7 mouse cellular contexts compared by ENCODE assay signal in genomic region chr13:103918432-103918831, GRCm38 (mm10). TPM values are rescaled to one million over a fixed set of nuclear protein-coding genes. Genes with fewer than 3 reads are reported as not detected.
DNase-seq lines count a peak whose midpoint lies in the region; ATAC-seq and TF ChIP-seq lines count a peak whose summit lies in the region.

No protein-coding gene starts in this region.

- H3K4me2 ChIP-seq in lung, postnatal 0 days (replicated peaks; ENCODE audit: low read depth, low read length) = peak overlapping the region; percentile 91
- peak overlapping the region; percentile 77 for H3K4me2 ChIP-seq in forebrain, embryonic 13.5 days
- H3K4me2 ChIP-seq in liver, embryonic 11.5 days = peak overlapping the region; percentile 86

- TF ChIP-seq CTCF in lung, postnatal 0 days (IDR thresholded peaks at IDR 0.05) = no peak

- peak; percentile 15 for DNase-seq in lung, postnatal 0 days (ENCODE audit: low spot score)
- DNase-seq in lung, postnatal 10 days = no peak
- DNase-seq in liver, embryonic 11.5 days (ENCODE audit: low spot score) = no peak
- no peak for DNase-seq in retina, embryonic 14.5 days (ENCODE audit: low spot score)
- DNase-seq in gastrocnemius, postnatal 14 days = no peak
- no peak for DNase-seq in cerebellum, adult 11-12 months

- H3K4me1 ChIP-seq in lung, postnatal 0 days (ENCODE audit: insufficient read depth, low read depth, low read length) = peaks cover 6% of the 10 kb centered on the region; the same call in 1 of the 2 replicates
- H3K4me1 ChIP-seq in forebrain, embryonic 13.5 days = peaks cover 39% of the 10 kb centered on the region
- no peaks in the 10 kb centered on the region; the same call in 1 of the 2 replicates for H3K4me1 ChIP-seq in liver, embryonic 11.5 days (replicated peaks; ENCODE audit: control insufficient read depth, insufficient read depth, low read length)

- H3K36me3 ChIP-seq in lung, postnatal 0 days (ENCODE audit: insufficient read depth, low read length) = no peaks in the 10 kb centered on the region
- H3K36me3 ChIP-seq in forebrain, embryonic 13.5 days (ENCODE audit: poor library complexity, severe bottlenecking) = no peaks in the 10 kb centered on the region
- no peaks in the 10 kb centered on the region for H3K36me3 ChIP-seq in liver, embryonic 11.5 days (ENCODE audit: control insufficient read depth, insufficient read depth, low read length)

- WGBS in lung, postnatal 0 days = 4% methylated on average over 3 of the region's 3 CpGs
- 6% methylated on average over 3 of the region's 3 CpGs for WGBS in forebrain, embryonic 13.5 days
- 45% methylated on average over 3 of the region's 3 CpGs for WGBS in liver, embryonic 11.5 days

- peak overlapping the region; percentile 99 for H3K9ac ChIP-seq in lung, postnatal 0 days (replicated peaks; ENCODE audit: low read depth)
- H3K9ac ChIP-seq in forebrain, embryonic 13.5 days = peak overlapping the region; percentile 45
- H3K9ac ChIP-seq in liver, embryonic 11.5 days (ENCODE audit: low read depth, low read length) = no peak overlapping the region

- H3K27ac ChIP-seq in lung, postnatal 0 days (ENCODE audit: low read length) = peak overlapping the region; percentile 100
- no peak overlapping the region for H3K27ac ChIP-seq in forebrain, embryonic 13.5 days
- no peak overlapping the region for H3K27ac ChIP-seq in liver, embryonic 11.5 days (ENCODE audit: low read depth, low read length)

- H3K4me3 ChIP-seq in lung, postnatal 0 days (ENCODE audit: low read depth, low read length) = peak overlapping the region; percentile 97
- peak overlapping the region; percentile 88 for H3K4me3 ChIP-seq in forebrain, embryonic 13.5 days
- H3K4me3 ChIP-seq in liver, embryonic 11.5 days (ENCODE audit: low read depth, low read length) = peak overlapping the region; percentile 78

- TF ChIP-seq EP300 in lung, postnatal 0 days (IDR thresholded peaks at IDR 0.05) = no peak

- H3K9me3 ChIP-seq in lung, postnatal 0 days (ENCODE audit: low read length) = no peaks in the 10 kb centered on the region
- H3K9me3 ChIP-seq in forebrain, embryonic 13.5 days (replicated peaks) = no peaks in the 10 kb centered on the region
- H3K9me3 ChIP-seq in liver, embryonic 11.5 days (ENCODE audit: control insufficient read depth, low read length) = no peaks in the 10 kb centered on the region

- intact Hi-C loops in gastrocnemius, postnatal 14 days (cut with DNase I; ENCODE audit: low total_unique reads) = no loop called here

- H3K27me3 ChIP-seq in lung, postnatal 0 days (replicated peaks; ENCODE audit: insufficient read depth, low read length) = no peaks in the 10 kb centered on the region
- H3K27me3 ChIP-seq in forebrain, embryonic 13.5 days = no peaks in the 10 kb centered on the region
- H3K27me3 ChIP-seq in liver, embryonic 11.5 days (replicated peaks; ENCODE audit: control insufficient read depth, insufficient read depth, low read length) = no peaks in the 10 kb centered on the region

- no peak for ATAC-seq in lung, postnatal 0 days
- no peak for ATAC-seq in forebrain, embryonic 13.5 days
- no peak for ATAC-seq in liver, embryonic 11.5 days (replicated peaks; ENCODE audit: low FRiP score)

RNA-seq across cellular contexts. Expression of gene Erbin, which starts 1.9 kb away (rescaled TPM):
- polyA plus RNA-seq in lung, postnatal 0 days (2015; fragmentation: Nextera tagmentation; extraction: Ambion mirVana) = 19.0 and 21.9 TPM in 2 replicates
- polyA plus RNA-seq in forebrain, embryonic 13.5 days (2015; fragmentation: Nextera tagmentation; extraction: Ambion mirVana) = 14.8 and 15.6 TPM in 2 replicates
- 16.2 and 17.8 TPM in 2 replicates for polyA plus RNA-seq in liver, embryonic 11.5 days (2014; fragmentation: Nextera tagmentation; extraction: Ambion mirVana)
- total RNA-seq in gastrocnemius, postnatal 14 days (2021) = 10 to 100 TPM; 41.2 to 43.2 TPM
